Mouse (Mus musculus) lung, embryonic 15.5 days (tissue): Measurements from ENCODE around the gene Mettl24. TPM values are rescaled to one million over a fixed set of nuclear protein-coding genes. Genes with fewer than 3 reads are reported as not detected.
A peak's percentile ranks its signal among the peaks of the same experiment; 100 is the strongest.

Experiments used
- ATAC-seq: fragments of 200-750 bp; cut with Nextera tagmentation; 2 replicates; pipeline ENCODE4 v1.8.0; 2017; ENCODE audit warnings: moderate number of reproducible peaks, borderline replicate concordance; ENCODE audit not compliant: low FRiP score, low TSS enrichment; ENCODE audit errors: extremely low read depth
- H3K27ac ChIP-seq: fragments of 300-500 bp; sonication (generic); 2 replicates; pipeline ENCODE4 v1.5.1; 2015; ENCODE audit warnings: moderate library complexity, mild to moderate bottlenecking, inconsistent platforms
- H3K27me3 ChIP-seq: fragments of 300-500 bp; sonication (generic); 2 replicates; pipeline ENCODE4 v1.6.1; 2015; ENCODE audit warnings: inconsistent platforms
- H3K36me3 ChIP-seq: fragments of 300-500 bp; sonication (generic); 2 replicates; pipeline ENCODE4 v1.6.1; 2015; ENCODE audit warnings: inconsistent platforms
- H3K4me1 ChIP-seq: fragments of 300-500 bp; sonication (generic); 2 replicates; pipeline ENCODE4 v1.6.1; 2015; ENCODE audit warnings: inconsistent platforms
- H3K4me2 ChIP-seq: fragments of 300-500 bp; sonication (generic); 2 replicates; pipeline ENCODE4 v1.6.1; 2015; ENCODE audit warnings: inconsistent platforms, mild to moderate bottlenecking, moderate library complexity
- H3K4me3 ChIP-seq: fragments of 300-500 bp; sonication (generic); 2 replicates; pipeline ENCODE4 v1.5.1; 2015; ENCODE audit warnings: mild to moderate bottlenecking, inconsistent platforms
- H3K9ac ChIP-seq: fragments of 300-500 bp; sonication (generic); 2 replicates; pipeline ENCODE4 v1.6.1; 2015; ENCODE audit warnings: inconsistent platforms
- H3K9me3 ChIP-seq: fragments of 300-500 bp; sonication (generic); 2 replicates; pipeline ENCODE4 v1.6.1; 2016; ENCODE audit warnings: inconsistent platforms
- WGBS: fragments of 180-500 bp; shearing (Covaris S2); methylation state at CpG from one replicate; pipeline ENCODE4 v1.1.7; 2015; 5-methylcytosine and 5-hydroxymethylcytosine counted together
- polyA plus RNA-seq: library from polyadenylated mRNA; unstranded; fragments of >200 nt; fragmentation: Nextera tagmentation; extraction: Ambion mirVana; gene quantifications from 2 replicates; pipeline ENCODE4 v1.2.1, GENCODE M21; 2015

The Mettl24 gene
- polyA plus RNA-seq, 1 experiment from 2014 or later: 4.3 TPM

DNA sequence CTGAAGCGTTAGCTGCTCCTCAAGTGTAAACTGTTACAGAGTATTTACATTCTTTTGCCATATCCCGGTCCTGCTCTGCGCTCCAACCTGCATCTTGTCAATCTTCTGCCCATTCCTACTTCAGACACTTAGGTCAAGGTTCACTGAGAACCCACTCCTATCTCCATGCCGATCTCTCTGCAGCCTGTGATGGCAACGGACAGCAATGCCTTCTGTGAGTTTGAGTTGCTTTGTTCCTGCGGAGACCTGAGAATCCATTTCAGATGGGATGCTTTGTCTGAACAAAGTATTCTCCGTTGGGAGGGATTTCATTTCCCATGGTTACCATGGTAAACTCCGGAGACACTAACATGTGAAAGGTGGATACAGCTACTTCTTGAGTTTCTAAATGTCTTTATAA is 2.6 kb downstream of the Mettl24 start:
- H3K4me1 ChIP-seq: peaks cover 4% of the 10 kb centered on the region; the same call in 1 of the 2 replicates
- no peaks in the 10 kb centered on the region for H3K36me3 ChIP-seq
- ATAC-seq: no peak
- H3K9me3 ChIP-seq: no peaks in the 10 kb centered on the region
- 31% methylated on average over 8 of the region's 8 CpGs for WGBS
- H3K9ac ChIP-seq: no peak overlapping the region
- no peak overlapping the region for H3K27ac ChIP-seq
- no peaks in the 10 kb centered on the region for H3K27me3 ChIP-seq
- no peak overlapping the region for H3K4me2 ChIP-seq
- H3K4me3 ChIP-seq: no peak overlapping the region

DNA sequence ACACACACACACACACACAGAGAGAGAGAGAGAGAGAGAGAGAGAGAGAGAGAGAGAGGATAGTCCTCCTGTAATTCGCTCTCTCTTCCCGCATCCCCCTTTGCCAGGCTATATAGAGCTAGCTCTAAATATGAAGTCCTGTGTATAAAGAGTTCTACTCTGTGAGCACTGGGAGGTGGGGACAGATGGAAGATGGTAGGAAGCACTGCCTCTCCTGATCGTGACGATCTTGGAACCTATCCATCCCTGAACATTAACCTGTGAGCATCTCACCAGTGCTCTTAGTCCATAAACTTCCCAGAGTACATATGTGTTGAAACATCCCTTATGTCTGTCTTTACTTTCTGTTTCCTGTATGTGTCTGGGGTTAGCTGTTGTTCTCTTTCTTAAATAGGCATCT is 3.9 kb downstream of the Mettl24 start:
- H3K36me3 ChIP-seq: no peaks in the 10 kb centered on the region
- H3K9ac ChIP-seq: no peak overlapping the region
- H3K4me1 ChIP-seq: peaks cover 4% of the 10 kb centered on the region; the same call in 1 of the 2 replicates
- H3K27me3 ChIP-seq: no peaks in the 10 kb centered on the region
- H3K4me2 ChIP-seq: no peak overlapping the region
- no peak overlapping the region for H3K27ac ChIP-seq
- no peak overlapping the region for H3K4me3 ChIP-seq
- H3K9me3 ChIP-seq: no peaks in the 10 kb centered on the region
- no peak for ATAC-seq
- WGBS: 80% methylated on average over 4 of the region's 4 CpGs

DNA sequence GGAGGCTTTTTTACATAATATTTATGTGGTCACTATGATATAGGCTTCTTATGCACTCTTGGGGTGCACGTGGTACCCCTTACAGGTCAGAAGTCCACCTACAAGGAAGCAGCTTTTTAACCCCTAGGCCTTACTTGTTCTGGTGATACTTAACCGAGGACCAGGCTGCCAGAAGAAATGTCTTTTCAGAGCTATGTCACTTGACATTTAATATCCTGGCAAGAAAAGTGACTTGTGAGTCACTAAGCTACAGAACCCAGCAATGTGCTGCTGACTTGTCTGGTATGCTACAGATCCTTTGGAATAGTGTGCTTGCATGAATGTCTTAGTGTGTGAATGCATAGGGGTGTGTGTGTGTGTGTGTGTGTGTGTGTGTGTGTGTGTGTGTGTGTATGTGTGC is 4.3 kb downstream of the Mettl24 start:
- Histone ChIP-seq H3K4me2 (no peak overlapping the region), H3K27ac (no peak overlapping the region), H3K4me1 (peaks cover 4% of the 10 kb centered on the region; the same call in 1 of the 2 replicates), H3K4me3 (no peak overlapping the region), H3K9me3 (no peaks in the 10 kb centered on the region), H3K36me3 (no peaks in the 10 kb centered on the region), H3K9ac (no peak overlapping the region), H3K27me3 (no peaks in the 10 kb centered on the region)
- 62% methylated on average over 2 of the region's 2 CpGs for WGBS
- no peak for ATAC-seq

DNA sequence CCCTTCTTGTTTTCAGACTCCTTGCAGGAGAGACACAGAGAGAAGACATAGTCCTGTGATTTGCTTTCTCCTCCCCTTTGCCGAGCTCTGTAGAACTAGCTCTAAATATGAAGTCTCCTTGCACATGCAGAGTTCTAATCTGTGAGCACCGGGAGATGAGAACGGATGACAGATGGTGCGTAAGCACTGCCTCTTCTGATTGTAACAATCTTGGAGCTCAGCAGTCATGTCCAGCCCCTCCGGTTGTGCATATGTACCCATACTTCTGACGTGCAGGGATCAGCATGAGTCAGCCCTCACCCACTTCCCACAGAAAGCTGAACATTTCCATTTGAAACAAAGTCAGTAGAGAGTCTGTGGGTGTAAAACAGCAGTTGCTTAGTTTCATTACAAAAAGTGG is 5.2 kb downstream of the Mettl24 start:
- ATAC-seq: no peak
- H3K4me3 ChIP-seq: no peak overlapping the region
- peaks cover 4% of the 10 kb centered on the region; the same call in 1 of the 2 replicates for H3K4me1 ChIP-seq
- no peaks in the 10 kb centered on the region for H3K27me3 ChIP-seq
- no peak overlapping the region for H3K4me2 ChIP-seq
- H3K9ac ChIP-seq: no peak overlapping the region
- no peaks in the 10 kb centered on the region for H3K36me3 ChIP-seq
- H3K9me3 ChIP-seq: no peaks in the 10 kb centered on the region
- H3K27ac ChIP-seq: no peak overlapping the region
- 68% methylated on average over 6 of the region's 6 CpGs for WGBS

DNA sequence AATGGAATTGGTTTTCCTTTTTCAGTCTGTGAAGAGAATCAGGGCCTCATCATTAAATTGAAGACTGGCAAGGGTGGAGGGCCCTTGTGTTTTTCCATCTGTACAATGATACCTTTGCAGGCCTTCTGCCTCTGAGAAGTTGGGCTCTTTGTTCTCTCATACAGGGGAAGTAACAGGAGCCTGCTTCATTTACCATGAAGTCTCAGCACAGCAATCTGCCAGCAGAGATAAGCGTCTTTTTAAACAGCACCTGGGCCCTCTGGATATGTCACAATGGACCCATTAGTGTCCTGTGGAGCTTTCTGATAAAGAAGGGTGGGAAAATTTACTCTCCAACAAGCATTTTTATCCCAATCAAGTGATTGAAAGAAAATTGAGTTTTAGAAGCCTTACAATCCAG is 5.8 kb downstream of the Mettl24 start:
- WGBS: 39% methylated on average over 1 of the region's 1 CpGs
- Histone ChIP-seq H3K27me3 (no peaks in the 10 kb centered on the region), H3K4me1 (peaks cover 2% of the 10 kb centered on the region; the same call in 1 of the 2 replicates), H3K4me3 (no peak overlapping the region), H3K9ac (no peak overlapping the region), H3K9me3 (no peaks in the 10 kb centered on the region), H3K36me3 (no peaks in the 10 kb centered on the region), H3K4me2 (no peak overlapping the region), H3K27ac (no peak overlapping the region)
- ATAC-seq: no peak

DNA sequence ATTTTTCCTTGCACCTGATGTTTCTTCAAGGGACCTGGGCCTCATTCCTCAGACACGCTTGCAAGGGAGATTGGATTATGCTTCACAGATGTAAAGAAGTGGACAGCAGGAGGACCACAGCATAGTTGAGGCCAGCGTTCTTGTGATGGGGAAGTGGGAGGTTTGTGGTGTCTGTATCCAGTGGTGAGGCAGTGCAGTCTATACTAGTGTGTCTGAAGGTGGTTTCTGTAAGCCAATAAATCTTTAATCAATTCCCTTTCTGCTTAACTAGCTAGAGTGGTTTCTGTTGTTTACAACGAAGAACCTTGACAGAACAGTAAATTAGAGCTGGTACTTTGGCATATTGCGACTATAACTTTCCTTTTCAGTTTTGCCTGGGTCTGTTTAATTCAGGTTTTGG is 15.6 kb downstream of the Mettl24 start:
- Histone ChIP-seq H3K4me3 (no peak overlapping the region), H3K4me2 (no peak overlapping the region), H3K27me3 (no peaks in the 10 kb centered on the region), H3K9ac (no peak overlapping the region), H3K9me3 (no peaks in the 10 kb centered on the region), H3K36me3 (no peaks in the 10 kb centered on the region), H3K4me1 (peaks cover 4% of the 10 kb centered on the region), H3K27ac (no peak overlapping the region)
- no peak for ATAC-seq
- 66% methylated on average over 4 of the region's 4 CpGs for WGBS

DNA sequence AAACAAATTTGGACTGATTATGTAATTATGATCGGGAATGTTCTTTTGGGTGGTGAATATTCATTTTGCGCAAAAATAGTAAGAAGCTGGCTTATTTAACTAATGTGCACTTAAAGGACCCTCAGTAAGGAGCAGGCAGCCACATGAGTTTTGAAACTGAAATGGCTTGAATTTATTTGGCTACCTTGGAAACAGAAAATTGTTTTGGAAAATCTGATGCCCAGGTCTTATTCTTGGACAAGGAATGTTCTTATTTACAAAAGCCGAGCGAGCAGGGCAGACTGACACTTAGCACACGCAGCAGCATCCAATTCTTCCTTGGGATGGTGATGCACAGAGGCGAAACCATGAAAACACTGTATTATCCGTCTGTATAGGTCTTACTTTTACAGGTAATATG is 28.0 kb downstream of the Mettl24 start:
- Histone ChIP-seq H3K36me3 (no peaks in the 10 kb centered on the region), H3K4me1 (peaks cover 18% of the 10 kb centered on the region; the same call in 1 of the 2 replicates), H3K9ac (no peak overlapping the region), H3K27ac (no peak overlapping the region), H3K4me3 (no peak overlapping the region), H3K4me2 (no peak overlapping the region), H3K27me3 (no peaks in the 10 kb centered on the region), H3K9me3 (no peaks in the 10 kb centered on the region)
- WGBS: 64% methylated on average over 7 of the region's 7 CpGs
- no peak for ATAC-seq

DNA sequence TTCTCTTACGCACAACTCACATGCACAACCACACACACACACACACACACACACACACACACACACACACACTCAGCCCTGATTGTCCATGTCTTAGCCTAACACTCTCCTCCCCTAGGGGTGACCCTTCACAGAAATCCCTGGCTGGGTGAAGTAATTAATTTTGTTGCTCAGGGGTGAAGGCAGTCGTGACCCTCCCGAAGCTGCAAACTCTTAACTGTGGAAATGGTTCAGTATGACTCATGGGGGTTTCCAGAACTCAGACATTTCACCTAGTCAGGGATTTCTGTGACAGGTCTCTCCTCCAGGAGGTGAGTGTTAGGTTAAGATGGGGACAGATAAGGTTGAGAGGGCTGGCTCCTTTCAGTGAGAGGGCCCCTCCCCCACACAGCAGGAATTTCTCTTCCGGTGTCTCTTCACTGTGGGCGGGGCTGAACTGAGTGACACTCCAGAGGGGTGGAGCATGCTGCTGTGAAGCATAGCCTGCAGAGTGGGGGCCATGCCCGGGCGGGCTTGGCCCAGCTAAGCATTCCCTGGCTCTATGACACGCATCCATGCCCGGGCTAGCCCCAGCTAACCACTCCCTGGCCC is 30.0 kb downstream of the Mettl24 start:
- ATAC-seq: peak; percentile 79
- H3K36me3 ChIP-seq: no peaks in the 10 kb centered on the region
- no peaks in the 10 kb centered on the region for H3K9me3 ChIP-seq
- no peak overlapping the region for H3K27ac ChIP-seq
- H3K27me3 ChIP-seq: no peaks in the 10 kb centered on the region
- H3K4me3 ChIP-seq: no peak overlapping the region
- peak overlapping the region; percentile 22; the same call in 1 of the 2 replicates for H3K4me2 ChIP-seq
- H3K9ac ChIP-seq: no peak overlapping the region
- peaks cover 18% of the 10 kb centered on the region; the same call in 1 of the 2 replicates for H3K4me1 ChIP-seq
- 27% methylated on average over 9 of the region's 9 CpGs for WGBS

DNA sequence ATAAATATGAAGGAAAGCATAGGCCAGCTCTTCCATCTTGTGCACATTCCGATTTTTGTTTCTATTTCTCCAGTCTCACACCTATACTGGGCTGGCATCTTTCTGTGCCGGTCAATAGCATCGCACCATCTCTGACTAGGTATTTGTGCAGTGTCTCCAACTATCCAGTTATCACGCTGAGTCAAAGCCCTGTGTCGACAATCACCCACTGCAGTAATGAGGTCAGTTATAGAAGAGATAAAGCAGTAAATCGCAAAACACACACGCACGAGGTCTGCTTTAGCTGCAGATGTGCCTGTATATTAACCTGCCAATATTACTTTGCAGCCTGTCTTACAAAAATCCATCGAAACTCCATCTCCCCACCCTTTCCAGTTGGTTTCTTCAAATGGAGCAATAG is 30.7 kb downstream of the Mettl24 start:
- no peak for ATAC-seq
- H3K9me3 ChIP-seq: no peaks in the 10 kb centered on the region
- no peak overlapping the region for H3K4me2 ChIP-seq
- no peaks in the 10 kb centered on the region for H3K27me3 ChIP-seq
- 74% methylated on average over 9 of the region's 9 CpGs for WGBS
- no peak overlapping the region for H3K4me3 ChIP-seq
- no peak overlapping the region for H3K27ac ChIP-seq
- peaks cover 18% of the 10 kb centered on the region; the same call in 1 of the 2 replicates for H3K4me1 ChIP-seq
- H3K36me3 ChIP-seq: no peaks in the 10 kb centered on the region
- H3K9ac ChIP-seq: no peak overlapping the region

DNA sequence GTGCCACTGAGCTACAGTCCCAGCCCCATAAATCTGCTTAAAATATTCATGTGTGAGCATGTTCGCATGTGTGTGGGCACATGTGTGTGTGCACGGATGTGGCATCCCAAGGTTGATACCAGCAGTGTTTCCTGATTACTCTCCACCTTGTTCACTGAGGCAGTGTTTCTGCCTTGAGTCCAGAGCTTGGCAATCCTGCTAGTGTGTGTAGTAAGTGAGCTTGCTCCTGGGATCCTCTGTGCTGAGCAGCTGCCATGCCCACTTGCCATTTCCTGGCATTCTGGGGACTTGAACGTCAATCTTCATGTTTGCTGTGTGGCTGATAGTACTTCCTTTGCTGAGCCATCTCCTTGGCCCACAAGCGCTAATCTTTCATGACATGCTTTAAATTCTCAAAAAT is 32.1 kb downstream of the Mettl24 start:
- no peaks in the 10 kb centered on the region for H3K9me3 ChIP-seq
- no peak overlapping the region for H3K27ac ChIP-seq
- H3K4me1 ChIP-seq: peaks cover 15% of the 10 kb centered on the region; the same call in 1 of the 2 replicates
- H3K36me3 ChIP-seq: no peaks in the 10 kb centered on the region
- ATAC-seq: no peak
- no peak overlapping the region for H3K9ac ChIP-seq
- WGBS: 75% methylated on average over 4 of the region's 4 CpGs
- H3K4me3 ChIP-seq: no peak overlapping the region
- no peak overlapping the region for H3K4me2 ChIP-seq
- no peaks in the 10 kb centered on the region for H3K27me3 ChIP-seq

DNA sequence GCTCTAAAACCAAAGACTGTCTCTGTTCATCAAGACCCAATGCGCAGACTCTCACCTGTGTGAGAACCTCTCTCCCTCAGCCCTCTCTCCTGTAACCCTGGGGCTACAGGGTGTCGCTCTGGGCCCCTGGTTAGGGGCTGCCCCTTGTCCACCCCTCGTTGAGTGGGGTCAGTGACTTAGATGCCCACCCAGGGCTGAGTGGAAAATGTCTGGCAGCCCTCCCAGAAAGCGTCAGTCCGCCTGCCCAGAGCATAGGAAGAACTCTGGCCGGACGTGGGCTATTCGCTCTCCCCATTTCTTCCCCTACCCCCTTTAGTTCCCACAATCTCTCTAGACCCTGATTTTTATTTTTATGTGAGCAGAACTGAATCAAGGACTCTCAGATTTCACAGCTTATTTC is 33.2 kb downstream of the Mettl24 start:
- Histone ChIP-seq H3K9ac (no peak overlapping the region), H3K27me3 (no peaks in the 10 kb centered on the region), H3K27ac (no peak overlapping the region), H3K4me1 (peaks cover 14% of the 10 kb centered on the region; the same call in 1 of the 2 replicates), H3K4me2 (no peak overlapping the region), H3K4me3 (no peak overlapping the region), H3K36me3 (no peaks in the 10 kb centered on the region), H3K9me3 (no peaks in the 10 kb centered on the region)
- ATAC-seq: no peak
- 38% methylated on average over 8 of the region's 8 CpGs for WGBS

DNA sequence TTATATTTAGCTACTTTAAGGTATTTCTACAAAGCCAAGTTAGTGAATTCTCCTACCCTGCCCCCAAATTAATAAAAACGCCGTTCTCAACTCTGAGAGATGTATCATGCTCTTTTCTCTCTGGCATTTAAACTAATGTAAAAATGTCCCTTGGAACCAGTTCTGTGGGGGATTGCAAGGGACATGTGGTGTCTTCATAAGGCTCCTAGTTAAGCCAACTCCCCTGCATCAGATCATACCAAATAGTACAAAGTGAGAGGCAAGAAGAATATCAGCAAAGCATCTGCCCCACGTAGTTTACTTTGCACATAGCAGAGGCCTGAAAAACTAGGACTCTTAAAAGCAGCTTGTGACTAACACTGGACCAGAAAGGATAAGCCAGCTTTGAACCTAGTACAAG is 33.6 kb downstream of the Mettl24 start:
- Histone ChIP-seq H3K9me3 (no peaks in the 10 kb centered on the region), H3K36me3 (no peaks in the 10 kb centered on the region), H3K4me1 (peaks cover 14% of the 10 kb centered on the region; the same call in 1 of the 2 replicates), H3K27me3 (no peaks in the 10 kb centered on the region), H3K4me3 (no peak overlapping the region), H3K4me2 (no peak overlapping the region), H3K9ac (no peak overlapping the region), H3K27ac (no peak overlapping the region)
- 56% methylated on average over 3 of the region's 3 CpGs for WGBS
- ATAC-seq: no peak

DNA sequence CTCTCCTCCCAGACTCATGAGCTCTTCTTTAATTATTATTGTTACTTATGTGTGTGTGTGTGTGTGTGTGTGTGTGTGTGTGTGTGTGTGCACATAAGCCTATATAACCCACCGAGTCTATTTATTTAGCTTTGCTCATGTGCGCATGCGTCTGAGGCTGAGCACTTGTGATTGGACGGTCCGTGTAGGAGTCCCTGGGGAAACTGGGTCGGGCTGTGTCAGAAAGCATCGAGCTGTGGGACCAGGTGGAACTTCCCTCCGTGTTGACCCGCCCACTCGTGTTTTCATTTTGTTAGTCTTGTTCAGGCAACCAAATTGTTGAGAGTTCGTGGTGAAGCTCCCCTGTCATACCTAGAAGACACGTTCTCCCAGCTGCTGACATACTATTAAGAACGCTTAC is 35.3 kb downstream of the Mettl24 start:
- Histone ChIP-seq H3K9ac (no peak overlapping the region), H3K27me3 (no peaks in the 10 kb centered on the region), H3K36me3 (no peaks in the 10 kb centered on the region), H3K9me3 (no peaks in the 10 kb centered on the region), H3K4me2 (no peak overlapping the region), H3K4me3 (no peak overlapping the region), H3K4me1 (peaks cover 8% of the 10 kb centered on the region; the same call in 1 of the 2 replicates), H3K27ac (no peak overlapping the region)
- ATAC-seq: no peak
- WGBS: 95% methylated on average over 13 of the region's 13 CpGs
